Mouse (Mus musculus): Measurements from ENCODE around the gene Shtn1. TPM values are rescaled to one million over a fixed set of nuclear protein-coding genes. Genes with fewer than 3 reads are reported as not detected.

The Shtn1 gene
- polyA plus RNA-seq, 1 experiment = 3.4 TPM

DNA sequence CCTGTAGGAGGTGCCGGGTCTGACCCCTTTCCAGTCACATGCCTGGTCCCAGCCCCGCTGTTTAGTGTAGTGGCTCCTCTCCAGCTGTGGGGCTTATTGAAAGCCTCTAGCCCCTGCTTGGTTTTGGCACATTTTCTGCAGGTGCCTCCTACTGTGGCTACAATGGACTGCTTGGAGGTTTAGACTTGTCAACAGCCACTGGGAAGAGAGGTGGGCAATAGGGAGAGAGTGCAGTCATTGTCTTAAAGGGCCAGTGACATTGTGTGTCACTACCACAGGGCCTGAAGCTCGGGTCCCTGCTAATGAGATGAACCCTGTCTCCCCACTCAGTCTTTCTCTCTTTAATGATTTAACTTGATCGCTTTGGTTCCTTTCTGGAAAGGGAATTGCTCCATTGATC is 142.8 kb downstream of the Shtn1 start:
- H3K9me3 ChIP-seq (replicated peaks; ENCODE audit: control insufficient read depth, insufficient read depth, low read length, poor library complexity, severe bottlenecking) = no peaks in the 10 kb centered on the region
- peaks cover 6% of the 10 kb centered on the region for H3K4me1 ChIP-seq (ENCODE audit: control insufficient read depth, insufficient read depth, low read length)
- no peak overlapping the region for H3K4me3 ChIP-seq (ENCODE audit: low read depth, low read length)
- no peaks in the 10 kb centered on the region for H3K27me3 ChIP-seq (ENCODE audit: control insufficient read depth, insufficient read depth, low read length, poor library complexity, severe bottlenecking)
- no peaks in the 10 kb centered on the region for H3K36me3 ChIP-seq (ENCODE audit: control insufficient read depth, insufficient read depth, low read length, poor library complexity, severe bottlenecking)
- TF ChIP-seq POLR2A (IDR thresholded peaks at IDR 0.05; ENCODE audit: insufficient read depth, low read length) = no peak
- no peak for TF ChIP-seq EP300 (IDR thresholded peaks at IDR 0.05; ENCODE audit: insufficient read depth, low read depth, low read length)
- TF ChIP-seq CTCF (IDR thresholded peaks at IDR 0.05; ENCODE audit: low read depth, low read length) = no peak
- H3K9ac ChIP-seq (ENCODE audit: low read depth, poor library complexity, severe bottlenecking) = no peak overlapping the region
- H3K27ac ChIP-seq (ENCODE audit: insufficient read depth, low read length) = no peak overlapping the region

DNA sequence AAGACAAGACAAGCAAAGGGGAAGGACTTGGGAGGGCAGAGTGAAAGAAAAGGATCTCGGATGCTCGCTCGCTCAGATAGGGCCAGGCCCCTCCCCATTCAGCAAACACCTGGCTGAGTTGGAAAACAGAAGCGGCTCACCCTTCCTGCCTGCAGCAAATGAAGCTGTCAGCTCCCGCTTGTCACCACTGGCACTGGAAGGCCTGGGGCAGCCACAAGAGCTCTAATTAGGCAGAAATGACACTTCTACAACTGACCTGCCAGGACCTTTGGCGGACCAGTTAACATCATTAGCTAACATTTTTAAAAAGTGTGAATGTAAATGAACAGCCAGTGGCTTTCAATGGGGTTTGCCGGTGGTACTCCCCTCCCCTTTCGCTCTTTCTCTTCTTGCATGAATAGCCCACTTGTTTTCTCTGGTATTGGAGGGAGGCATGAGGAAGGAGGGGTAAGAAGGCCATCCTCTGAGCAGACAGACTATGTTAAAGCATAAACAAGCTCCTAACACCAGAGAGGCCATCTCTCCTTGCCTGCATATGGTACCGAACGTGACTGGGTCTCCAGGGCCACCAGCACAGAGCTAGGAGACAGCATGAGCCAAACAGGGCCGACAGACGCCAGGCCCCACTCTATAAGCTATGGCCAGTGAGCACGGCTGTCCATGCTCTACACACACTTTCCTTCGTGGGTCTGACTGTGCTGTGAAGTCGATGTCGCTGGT is 144.7 kb downstream of the Shtn1 start:
- TF ChIP-seq POLR2A (IDR thresholded peaks at IDR 0.05; ENCODE audit: insufficient read depth, low read length) (no peak), EP300 (IDR thresholded peaks at IDR 0.05; ENCODE audit: insufficient read depth, low read depth, low read length) (peak; percentile 45; the same call in 1 of the 2 replicates), CTCF (IDR thresholded peaks at IDR 0.05; ENCODE audit: low read depth, low read length) (no peak)
- Histone ChIP-seq H3K9ac (ENCODE audit: low read depth, poor library complexity, severe bottlenecking) (no peak overlapping the region), H3K27me3 (ENCODE audit: control insufficient read depth, insufficient read depth, low read length, poor library complexity, severe bottlenecking) (no peaks in the 10 kb centered on the region), H3K9me3 (replicated peaks; ENCODE audit: control insufficient read depth, insufficient read depth, low read length, poor library complexity, severe bottlenecking) (no peaks in the 10 kb centered on the region), H3K36me3 (ENCODE audit: control insufficient read depth, insufficient read depth, low read length, poor library complexity, severe bottlenecking) (no peaks in the 10 kb centered on the region), H3K4me1 (ENCODE audit: control insufficient read depth, insufficient read depth, low read length) (peaks cover 6% of the 10 kb centered on the region), H3K27ac (ENCODE audit: insufficient read depth, low read length) (no peak overlapping the region), H3K4me3 (ENCODE audit: low read depth, low read length) (no peak overlapping the region)

Other genes starting within 250 kb of the Shtn1 start
- 1.1 and 1.9 TPM in 2 replicates for gene Eno4, start 132.7 kb downstream of the Shtn1 start, polyA plus RNA-seq (2011; ENCODE audit: insufficient read depth, insufficient read length, low read depth, missing spikeins)
- gene Hspa12a, start 132.4 kb downstream of the Shtn1 start, polyA plus RNA-seq (2011; ENCODE audit: insufficient read depth, insufficient read length, low read depth, missing spikeins) = 6.0 and 6.8 TPM in 2 replicates
- gene Vax1, start 94.0 kb upstream of the Shtn1 start, polyA plus RNA-seq (2011; ENCODE audit: insufficient read depth, insufficient read length, low read depth, missing spikeins) = not detected in 2 replicates
- not detected in 2 replicates for gene Kcnk18, start 143.1 kb upstream of the Shtn1 start, polyA plus RNA-seq (2011; ENCODE audit: insufficient read depth, insufficient read length, low read depth, missing spikeins)
- gene Slc18a2, start 184.8 kb upstream of the Shtn1 start, polyA plus RNA-seq (2011; ENCODE audit: insufficient read depth, insufficient read length, low read depth, missing spikeins) = not detected in 2 replicates
- 534 and 780 TPM in 2 replicates for gene Rps12-ps3, start 246.2 kb upstream of the Shtn1 start, polyA plus RNA-seq (2011; ENCODE audit: insufficient read depth, insufficient read length, low read depth, missing spikeins)

Measured in ES-Bruce4 (cell line).